Mouse (Mus musculus): ENCODE data around the gene Aqp12. TPM values are rescaled to one million over a fixed set of nuclear protein-coding genes. Genes with fewer than 3 reads are reported as not detected.
A peak's percentile ranks its signal among the peaks of the same experiment; 100 is the strongest.
"Not testable (repeated sequence)": the region's sequence is repeated elsewhere in the genome, so short reads cannot be mapped to it uniquely, and the experiment has no call there.

The Aqp12 gene
- not detected in 2 replicates for polyA plus RNA-seq (2015; fragmentation: Nextera tagmentation; extraction: Ambion mirVana)

- ATAC-seq (ENCODE audit: insufficient number of reproducible peaks, low FRiP score, low TSS enrichment, low read depth), result no peak
- WGBS, result 69% methylated on average over 7 of the region's 7 CpGs
- Histone ChIP-seq H3K36me3 (no peaks in the 10 kb centered on the region), H3K27me3 (0 out of 2 replicates have a peak, but pooled peaks cover 6% of the 10 kb centered on the region), H3K27ac (no peak within 1 kb of the TSS), H3K9ac (no peak within 1 kb of the TSS), H3K4me3 (no peak within 1 kb of the TSS), H3K4me1 (no peaks in the 10 kb centered on the region), H3K4me2 (no peak within 1 kb of the TSS), H3K9me3 (no peaks in the 10 kb centered on the region)
Measured at GRCm38 (mm10) chr1:93006061-93006460, at the start of gene Aqp12. TSS of gene Aqp12 (plus strand) at chr1:93006334.

GRCm38 (mm10) chr1:92956571-92957335, 49.4 kb upstream of the Aqp12 start:
- not testable (repeated sequence) for H3K9ac ChIP-seq; H3K4me1 ChIP-seq; H3K27me3 ChIP-seq; ATAC-seq (ENCODE audit: insufficient number of reproducible peaks, low FRiP score, low TSS enrichment, low read depth); H3K27ac ChIP-seq; H3K9me3 ChIP-seq; H3K36me3 ChIP-seq
- WGBS, result 9% methylated on average over 11 of the region's 11 CpGs
- H3K4me3 ChIP-seq, result peak overlapping the region; percentile 9; the same call in 1 of the 2 replicates
- peak overlapping the region; percentile 34 for H3K4me2 ChIP-seq

- Histone ChIP-seq H3K27ac (no peak overlapping the region), H3K4me1 (no peaks in the 10 kb centered on the region), H3K36me3 (no peaks in the 10 kb centered on the region), H3K9me3 (no peaks in the 10 kb centered on the region), H3K4me2 (no peak overlapping the region), H3K27me3 (0 out of 2 replicates have a peak, but pooled peaks cover 3% of the 10 kb centered on the region), H3K9ac (no peak overlapping the region), H3K4me3 (no peak overlapping the region)
- 81% methylated on average over 1 of the region's 1 CpGs for WGBS
- no peak for ATAC-seq (ENCODE audit: insufficient number of reproducible peaks, low FRiP score, low TSS enrichment, low read depth)
Measured at GRCm38 (mm10) chr1:92958999-92959398, 47.1 kb upstream of the Aqp12 start.

GRCm38 (mm10) chr1:92970791-92971190, 35.3 kb upstream of the Aqp12 start:
- WGBS, result 81% methylated on average over 6 of the region's 6 CpGs
- H3K9me3 ChIP-seq; H3K27me3 ChIP-seq; H3K4me1 ChIP-seq; H3K4me2 ChIP-seq; ATAC-seq (ENCODE audit: insufficient number of reproducible peaks, low FRiP score, low TSS enrichment, low read depth); H3K36me3 ChIP-seq; H3K4me3 ChIP-seq; H3K9ac ChIP-seq; H3K27ac ChIP-seq: not testable (repeated sequence)

- WGBS, result 81% methylated on average over 7 of the region's 7 CpGs
- no peaks in the 10 kb centered on the region for H3K4me1 ChIP-seq
- H3K4me3 ChIP-seq, result no peak overlapping the region
- no peak for ATAC-seq (ENCODE audit: insufficient number of reproducible peaks, low FRiP score, low TSS enrichment, low read depth)
- no peaks in the 10 kb centered on the region for H3K27me3 ChIP-seq
- no peaks in the 10 kb centered on the region for H3K36me3 ChIP-seq
- H3K4me2 ChIP-seq, result no peak overlapping the region
- no peak overlapping the region for H3K9ac ChIP-seq
- no peaks in the 10 kb centered on the region for H3K9me3 ChIP-seq
- H3K27ac ChIP-seq, result no peak overlapping the region
Measured at GRCm38 (mm10) chr1:92971879-92972795, 34.0 kb upstream of the Aqp12 start.

GRCm38 (mm10) chr1:92972854-92973253, 33.3 kb upstream of the Aqp12 start:
- ATAC-seq (ENCODE audit: insufficient number of reproducible peaks, low FRiP score, low TSS enrichment, low read depth), result no peak
- no peaks in the 10 kb centered on the region for H3K36me3 ChIP-seq
- no peak overlapping the region for H3K4me2 ChIP-seq
- H3K4me3 ChIP-seq, result no peak overlapping the region
- 57% methylated on average over 1 of the region's 1 CpGs for WGBS
- H3K27me3 ChIP-seq, result no peaks in the 10 kb centered on the region
- H3K9me3 ChIP-seq, result no peaks in the 10 kb centered on the region
- no peak overlapping the region for H3K27ac ChIP-seq
- no peaks in the 10 kb centered on the region for H3K4me1 ChIP-seq
- H3K9ac ChIP-seq, result no peak overlapping the region

- Histone ChIP-seq H3K9me3 (no peaks in the 10 kb centered on the region), H3K4me3 (no peak overlapping the region), H3K4me1 (peaks cover 6% of the 10 kb centered on the region), H3K27ac (no peak overlapping the region), H3K36me3 (no peaks in the 10 kb centered on the region), H3K4me2 (no peak overlapping the region), H3K27me3 (no peaks in the 10 kb centered on the region), H3K9ac (no peak overlapping the region)
- WGBS, result 39% methylated on average over 6 of the region's 6 CpGs
- no peak for ATAC-seq (ENCODE audit: insufficient number of reproducible peaks, low FRiP score, low TSS enrichment, low read depth)
Measured at GRCm38 (mm10) chr1:92976141-92976566, 30.0 kb upstream of the Aqp12 start.

GRCm38 (mm10) chr1:92978645-92979044, 27.5 kb upstream of the Aqp12 start:
- no peaks in the 10 kb centered on the region for H3K9me3 ChIP-seq
- WGBS, result 37% methylated on average over 7 of the region's 7 CpGs
- H3K4me1 ChIP-seq, result peaks cover 6% of the 10 kb centered on the region
- H3K4me3 ChIP-seq, result no peak overlapping the region
- H3K36me3 ChIP-seq, result no peaks in the 10 kb centered on the region
- ATAC-seq (ENCODE audit: insufficient number of reproducible peaks, low FRiP score, low TSS enrichment, low read depth), result no peak
- H3K27me3 ChIP-seq, result no peaks in the 10 kb centered on the region
- no peak overlapping the region for H3K9ac ChIP-seq
- no peak overlapping the region for H3K4me2 ChIP-seq
- H3K27ac ChIP-seq, result no peak overlapping the region

GRCm38 (mm10) chr1:92979073-92979602, 27.0 kb upstream of the Aqp12 start:
- Histone ChIP-seq H3K4me2 (no peak overlapping the region), H3K36me3 (no peaks in the 10 kb centered on the region), H3K4me1 (peaks cover 6% of the 10 kb centered on the region), H3K9ac (no peak overlapping the region), H3K27me3 (no peaks in the 10 kb centered on the region), H3K9me3 (no peaks in the 10 kb centered on the region), H3K27ac (no peak overlapping the region), H3K4me3 (no peak overlapping the region)
- ATAC-seq (ENCODE audit: insufficient number of reproducible peaks, low FRiP score, low TSS enrichment, low read depth), result peak; percentile 52; the same call in 1 of the 2 replicates
- 12% methylated on average over 11 of the region's 11 CpGs for WGBS

- ATAC-seq (ENCODE audit: insufficient number of reproducible peaks, low FRiP score, low TSS enrichment, low read depth), result no peak
- peaks cover 6% of the 10 kb centered on the region for H3K4me1 ChIP-seq
Measured at GRCm38 (mm10) chr1:92981056-92981845, 24.9 kb upstream of the Aqp12 start.

GRCm38 (mm10) chr1:92982931-92983605, 23.1 kb upstream of the Aqp12 start:
- no peak overlapping the region for H3K4me2 ChIP-seq
- no peaks in the 10 kb centered on the region for H3K36me3 ChIP-seq
- no peaks in the 10 kb centered on the region for H3K9me3 ChIP-seq
- 86% methylated on average over 17 of the region's 17 CpGs for WGBS
- no peak overlapping the region for H3K27ac ChIP-seq
- no peak overlapping the region for H3K4me3 ChIP-seq
- no peak for ATAC-seq (ENCODE audit: insufficient number of reproducible peaks, low FRiP score, low TSS enrichment, low read depth)
- H3K9ac ChIP-seq, result no peak overlapping the region
- H3K27me3 ChIP-seq, result no peaks in the 10 kb centered on the region
- H3K4me1 ChIP-seq, result peaks cover 6% of the 10 kb centered on the region

More at GRCm38 (mm10) chr1:92981056-92981845, 24.9 kb upstream of the Aqp12 start:
- no peaks in the 10 kb centered on the region for H3K27me3 ChIP-seq
- H3K9me3 ChIP-seq, result no peaks in the 10 kb centered on the region
- WGBS, result 75% methylated on average over 7 of the region's 7 CpGs
- H3K4me3 ChIP-seq, result no peak overlapping the region
- no peak overlapping the region for H3K27ac ChIP-seq
- no peaks in the 10 kb centered on the region for H3K36me3 ChIP-seq
- H3K9ac ChIP-seq, result no peak overlapping the region
- no peak overlapping the region for H3K4me2 ChIP-seq

Measured in limb, embryonic 15.5 days (tissue).